Mouse (Mus musculus): ENCODE measurements around the gene Fmn2. TPM values are rescaled to one million over a fixed set of nuclear protein-coding genes. Genes with fewer than 3 reads are reported as not detected.

The Fmn2 gene
- polyA plus RNA-seq, 1 experiment from 2014 or later: 1.1 TPM

DNA sequence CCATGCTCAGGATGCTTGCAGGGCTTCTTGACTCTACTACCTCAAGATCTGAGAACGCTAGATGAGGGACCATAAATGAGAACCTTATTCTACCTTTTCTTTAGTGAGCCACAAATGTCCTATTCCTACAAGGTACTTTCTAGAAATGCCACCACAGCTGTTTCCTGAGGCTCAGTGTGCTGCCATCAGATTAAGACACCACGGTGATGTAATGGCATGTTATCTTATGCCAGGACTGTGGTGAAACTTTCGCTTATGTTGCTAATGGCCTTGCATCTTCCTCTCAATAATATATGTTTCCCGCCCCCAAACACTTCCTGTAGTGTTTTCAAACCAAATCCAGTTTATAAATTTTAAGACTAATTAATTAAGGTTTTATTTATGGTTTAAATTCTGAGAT lies 154.9 kb downstream of the Fmn2 start:
- 72% methylated on average over 4 of the region's 4 CpGs for WGBS (ENCODE audit: insufficient replicate concordance)
- Histone ChIP-seq H3K27me3 (ENCODE audit: control insufficient read depth, insufficient read depth, low read length) (no peaks in the 10 kb centered on the region), H3K4me3 (ENCODE audit: low read depth, low read length) (no peak overlapping the region), H3K4me1 (ENCODE audit: control insufficient read depth, insufficient read depth, low read length) (no peaks in the 10 kb centered on the region), H3K4me2 (no peak overlapping the region), H3K9me3 (replicated peaks; ENCODE audit: control insufficient read depth, low read length) (no peaks in the 10 kb centered on the region), H3K36me3 (ENCODE audit: control insufficient read depth, insufficient read depth, low read length) (no peaks in the 10 kb centered on the region), H3K9ac (ENCODE audit: low read depth, low read length) (no peak overlapping the region), H3K27ac (ENCODE audit: low read depth, low read length) (no peak overlapping the region)
- no peak for ATAC-seq (replicated peaks; ENCODE audit: insufficient number of reproducible peaks, low FRiP score, low TSS enrichment)

DNA sequence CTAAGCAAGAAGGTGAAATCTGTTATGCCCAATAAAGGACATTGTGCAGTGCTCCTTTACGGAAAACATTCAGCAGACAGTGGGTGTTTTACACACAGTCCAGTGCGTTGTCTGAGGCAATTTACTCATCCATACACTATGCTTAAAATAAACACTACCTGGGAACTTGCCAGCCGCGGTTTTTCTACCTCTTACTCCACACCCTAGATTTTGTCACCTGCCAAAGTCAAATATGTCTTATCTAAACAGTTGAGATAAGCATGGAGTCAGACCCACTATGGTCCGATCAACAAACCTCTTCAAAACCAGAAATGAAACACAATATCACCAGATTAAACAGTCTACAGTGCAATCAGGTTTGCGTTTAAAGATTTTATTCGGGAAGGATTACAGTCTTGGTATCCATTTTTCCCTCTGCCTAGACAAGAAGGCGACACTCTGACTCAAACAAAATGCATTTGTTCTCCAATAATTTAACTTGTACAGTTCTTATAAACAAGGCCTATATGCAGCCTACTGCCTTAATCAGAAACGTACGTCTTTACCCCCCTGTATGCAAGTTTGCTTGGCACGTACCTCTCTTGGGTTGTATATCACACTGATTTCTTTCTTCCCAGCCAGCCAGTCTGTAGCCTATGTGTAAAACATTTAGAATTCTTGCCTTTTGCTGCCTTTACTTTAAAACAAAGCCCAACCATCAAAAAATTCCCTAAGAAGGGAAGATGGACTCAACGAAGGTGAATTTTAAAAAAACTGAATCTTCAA lies 158.0 kb downstream of the Fmn2 start:
- H3K4me1 ChIP-seq (ENCODE audit: control insufficient read depth, insufficient read depth, low read length): no peaks in the 10 kb centered on the region
- no peak overlapping the region for H3K27ac ChIP-seq (ENCODE audit: low read depth, low read length)
- 61% methylated on average over 12 of the region's 12 CpGs for WGBS (ENCODE audit: insufficient replicate concordance)
- no peak overlapping the region for H3K4me2 ChIP-seq
- no peak for ATAC-seq (replicated peaks; ENCODE audit: insufficient number of reproducible peaks, low FRiP score, low TSS enrichment)
- no peak overlapping the region for H3K4me3 ChIP-seq (ENCODE audit: low read depth, low read length)
- H3K9ac ChIP-seq (ENCODE audit: low read depth, low read length): no peak overlapping the region
- no peaks in the 10 kb centered on the region for H3K9me3 ChIP-seq (replicated peaks; ENCODE audit: control insufficient read depth, low read length)
- H3K36me3 ChIP-seq (ENCODE audit: control insufficient read depth, insufficient read depth, low read length): no peaks in the 10 kb centered on the region
- no peaks in the 10 kb centered on the region for H3K27me3 ChIP-seq (ENCODE audit: control insufficient read depth, insufficient read depth, low read length)

DNA sequence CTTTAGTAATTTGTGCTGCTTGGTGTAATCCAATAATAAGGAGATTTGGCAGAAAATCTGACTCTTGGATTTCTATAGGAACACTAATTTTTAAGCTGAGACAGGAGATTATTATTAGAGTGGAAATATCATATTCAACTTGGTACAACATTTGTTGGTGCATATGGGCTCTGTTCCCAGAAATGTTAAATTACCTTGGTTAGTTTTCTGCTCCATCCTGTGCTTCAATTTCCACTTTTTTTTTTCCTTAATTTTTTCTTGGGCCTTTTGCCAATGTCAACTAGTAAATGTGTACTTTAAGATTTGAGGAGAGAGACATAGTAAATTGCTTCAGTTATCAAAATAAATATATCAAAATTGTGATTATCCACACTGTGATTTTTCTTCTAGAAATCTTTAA lies 163.5 kb downstream of the Fmn2 start:
- Histone ChIP-seq H3K27ac (ENCODE audit: low read depth, low read length) (no peak overlapping the region), H3K27me3 (ENCODE audit: control insufficient read depth, insufficient read depth, low read length) (no peaks in the 10 kb centered on the region), H3K4me3 (ENCODE audit: low read depth, low read length) (no peak overlapping the region), H3K4me1 (ENCODE audit: control insufficient read depth, insufficient read depth, low read length) (no peaks in the 10 kb centered on the region), H3K9me3 (replicated peaks; ENCODE audit: control insufficient read depth, low read length) (no peaks in the 10 kb centered on the region), H3K9ac (ENCODE audit: low read depth, low read length) (no peak overlapping the region), H3K36me3 (ENCODE audit: control insufficient read depth, insufficient read depth, low read length) (no peaks in the 10 kb centered on the region), H3K4me2 (no peak overlapping the region)
- no peak for ATAC-seq (replicated peaks; ENCODE audit: insufficient number of reproducible peaks, low FRiP score, low TSS enrichment)

DNA sequence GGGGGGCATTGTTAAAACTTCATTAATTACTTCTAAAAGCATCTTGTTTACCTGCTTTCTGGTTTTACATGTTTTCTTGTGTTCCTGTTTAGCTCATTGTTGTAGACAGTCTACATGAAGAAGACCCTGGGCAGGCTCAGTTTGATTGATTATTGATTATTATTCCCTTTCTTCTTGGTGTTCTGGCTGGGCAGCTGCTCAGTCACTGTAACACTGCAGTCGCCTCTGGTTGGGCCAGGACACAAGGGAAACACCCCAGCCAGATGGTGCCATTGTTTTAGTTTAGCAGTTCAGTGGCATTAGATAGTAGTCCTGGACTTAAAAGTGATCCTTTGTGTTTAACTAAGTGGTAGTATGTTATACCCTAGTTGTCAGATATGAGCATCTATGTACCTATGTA lies 167.5 kb downstream of the Fmn2 start:
- WGBS (ENCODE audit: insufficient replicate concordance): 72% methylated on average over 1 of the region's 1 CpGs
- no peak for ATAC-seq (replicated peaks; ENCODE audit: insufficient number of reproducible peaks, low FRiP score, low TSS enrichment)
- Histone ChIP-seq H3K4me3 (ENCODE audit: low read depth, low read length) (no peak overlapping the region), H3K4me2 (no peak overlapping the region), H3K9me3 (replicated peaks; ENCODE audit: control insufficient read depth, low read length) (no peaks in the 10 kb centered on the region), H3K27me3 (ENCODE audit: control insufficient read depth, insufficient read depth, low read length) (no peaks in the 10 kb centered on the region), H3K9ac (ENCODE audit: low read depth, low read length) (no peak overlapping the region), H3K4me1 (ENCODE audit: control insufficient read depth, insufficient read depth, low read length) (no peaks in the 10 kb centered on the region), H3K36me3 (ENCODE audit: control insufficient read depth, insufficient read depth, low read length) (no peaks in the 10 kb centered on the region), H3K27ac (ENCODE audit: low read depth, low read length) (no peak overlapping the region)

DNA sequence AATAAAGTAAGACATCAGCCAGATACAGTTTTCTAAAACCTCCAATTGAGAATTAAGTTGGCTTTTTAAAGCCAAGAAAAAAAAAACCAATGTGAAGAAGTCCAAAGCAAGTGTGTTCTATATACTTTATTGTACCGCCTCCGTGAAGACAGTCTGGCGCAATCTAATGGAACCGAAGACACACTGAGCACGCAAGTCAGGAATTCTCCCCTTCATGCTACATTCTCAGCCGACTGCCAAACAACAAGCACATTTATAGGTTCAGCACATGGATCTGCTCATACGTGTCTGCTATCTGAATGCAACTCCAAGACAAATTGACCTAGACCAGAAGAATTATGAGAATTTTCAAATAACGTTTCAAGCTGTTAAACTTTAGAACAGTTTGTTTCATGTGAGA lies 169.2 kb downstream of the Fmn2 start:
- H3K27ac ChIP-seq (ENCODE audit: low read depth, low read length): no peak overlapping the region
- H3K4me1 ChIP-seq (ENCODE audit: control insufficient read depth, insufficient read depth, low read length): no peaks in the 10 kb centered on the region
- no peak overlapping the region for H3K4me2 ChIP-seq
- H3K36me3 ChIP-seq (ENCODE audit: control insufficient read depth, insufficient read depth, low read length): no peaks in the 10 kb centered on the region
- H3K27me3 ChIP-seq (ENCODE audit: control insufficient read depth, insufficient read depth, low read length): no peaks in the 10 kb centered on the region
- 84% methylated on average over 8 of the region's 8 CpGs for WGBS (ENCODE audit: insufficient replicate concordance)
- no peak for ATAC-seq (replicated peaks; ENCODE audit: insufficient number of reproducible peaks, low FRiP score, low TSS enrichment)
- no peaks in the 10 kb centered on the region for H3K9me3 ChIP-seq (replicated peaks; ENCODE audit: control insufficient read depth, low read length)
- H3K4me3 ChIP-seq (ENCODE audit: low read depth, low read length): no peak overlapping the region
- no peak overlapping the region for H3K9ac ChIP-seq (ENCODE audit: low read depth, low read length)

DNA sequence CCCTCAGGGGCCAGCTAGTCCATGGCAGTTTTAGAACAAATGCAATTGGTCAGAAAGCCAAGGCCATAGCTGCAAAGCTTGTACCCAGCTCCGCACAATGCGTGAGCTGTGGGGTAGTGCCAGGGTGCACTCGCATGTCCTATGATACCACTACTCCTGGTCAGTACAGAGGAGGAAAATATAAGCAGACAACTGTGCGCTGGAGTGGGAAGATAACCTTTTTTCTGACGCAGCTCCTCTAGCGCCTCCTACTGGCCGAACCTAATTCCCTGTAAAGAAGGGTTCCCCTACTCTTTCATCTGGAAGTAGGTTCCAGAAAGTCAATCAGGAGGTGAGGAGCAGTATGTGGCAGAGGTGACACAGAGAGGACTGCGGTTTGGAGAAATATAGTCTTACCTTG lies 173.0 kb downstream of the Fmn2 start:
- Histone ChIP-seq H3K4me1 (ENCODE audit: control insufficient read depth, insufficient read depth, low read length) (no peaks in the 10 kb centered on the region), H3K9me3 (replicated peaks; ENCODE audit: control insufficient read depth, low read length) (no peaks in the 10 kb centered on the region), H3K27ac (ENCODE audit: low read depth, low read length) (no peak overlapping the region), H3K4me3 (ENCODE audit: low read depth, low read length) (no peak overlapping the region), H3K27me3 (ENCODE audit: control insufficient read depth, insufficient read depth, low read length) (no peaks in the 10 kb centered on the region), H3K9ac (ENCODE audit: low read depth, low read length) (no peak overlapping the region), H3K36me3 (ENCODE audit: control insufficient read depth, insufficient read depth, low read length) (no peaks in the 10 kb centered on the region), H3K4me2 (no peak overlapping the region)
- no peak for ATAC-seq (replicated peaks; ENCODE audit: insufficient number of reproducible peaks, low FRiP score, low TSS enrichment)
- WGBS (ENCODE audit: insufficient replicate concordance): 53% methylated on average over 8 of the region's 8 CpGs

DNA sequence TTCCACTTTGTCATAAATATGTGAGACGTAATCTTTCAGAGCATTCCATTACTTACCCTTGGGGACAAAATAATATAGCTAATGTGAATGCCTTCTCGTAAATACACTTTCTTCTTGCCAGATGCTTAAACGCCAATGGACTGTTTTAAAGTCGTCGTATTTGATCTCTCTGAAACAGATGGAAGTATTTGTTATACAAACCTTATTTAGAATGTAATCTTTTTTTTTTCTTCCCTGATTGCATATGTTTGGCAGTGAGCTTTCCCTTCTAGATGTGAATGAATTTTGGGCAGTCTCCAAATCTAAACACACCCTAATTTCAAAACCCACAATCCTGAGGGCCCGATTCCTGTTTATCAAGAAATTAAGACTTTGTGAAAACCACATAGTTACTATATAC lies 173.7 kb downstream of the Fmn2 start:
- H3K36me3 ChIP-seq (ENCODE audit: control insufficient read depth, insufficient read depth, low read length): no peaks in the 10 kb centered on the region
- ATAC-seq (replicated peaks; ENCODE audit: insufficient number of reproducible peaks, low FRiP score, low TSS enrichment): no peak
- no peak overlapping the region for H3K9ac ChIP-seq (ENCODE audit: low read depth, low read length)
- H3K4me3 ChIP-seq (ENCODE audit: low read depth, low read length): no peak overlapping the region
- H3K4me2 ChIP-seq: no peak overlapping the region
- H3K9me3 ChIP-seq (replicated peaks; ENCODE audit: control insufficient read depth, low read length): no peaks in the 10 kb centered on the region
- H3K27ac ChIP-seq (ENCODE audit: low read depth, low read length): no peak overlapping the region
- H3K4me1 ChIP-seq (ENCODE audit: control insufficient read depth, insufficient read depth, low read length): no peaks in the 10 kb centered on the region
- WGBS (ENCODE audit: insufficient replicate concordance): 86% methylated on average over 6 of the region's 6 CpGs
- no peaks in the 10 kb centered on the region for H3K27me3 ChIP-seq (ENCODE audit: control insufficient read depth, insufficient read depth, low read length)

DNA sequence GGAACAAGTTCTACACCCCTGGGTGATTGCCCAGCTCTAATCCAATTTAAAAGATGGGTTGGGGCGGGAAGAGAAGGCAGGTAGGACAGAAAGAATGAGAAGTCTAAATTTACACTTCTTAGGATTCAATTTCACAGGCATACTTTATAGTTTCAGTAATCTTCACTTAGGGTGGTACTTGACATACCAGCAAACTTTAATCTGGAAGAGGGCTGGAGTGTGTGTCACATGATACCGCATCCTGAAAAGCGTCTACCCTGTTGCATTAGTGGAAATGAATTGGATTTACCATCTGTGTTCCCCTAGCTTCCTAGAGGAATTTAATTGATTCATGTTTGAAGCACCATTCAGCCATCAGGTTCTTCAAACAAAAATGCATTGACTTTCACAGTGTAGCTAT lies 174.6 kb downstream of the Fmn2 start:
- WGBS (ENCODE audit: insufficient replicate concordance): 69% methylated on average over 3 of the region's 3 CpGs

DNA sequence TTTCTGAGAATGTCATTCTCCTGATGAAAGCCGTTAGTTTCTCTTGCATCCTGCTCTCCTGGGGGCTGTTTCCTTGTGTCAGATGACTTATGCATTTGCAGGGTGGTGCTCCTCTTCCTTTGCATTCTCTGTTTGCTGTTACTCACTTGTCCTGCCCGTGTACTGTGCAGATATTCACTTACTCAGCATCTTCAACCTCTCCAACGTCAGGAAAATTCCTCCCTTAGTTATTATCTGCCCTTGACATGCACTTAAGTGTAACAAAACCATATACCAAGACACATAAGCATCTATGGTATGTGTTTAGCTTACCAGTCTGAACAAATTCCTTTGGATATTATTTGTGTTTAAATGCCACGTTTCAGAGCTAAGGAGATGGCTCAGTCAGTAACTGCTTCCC lies 175.6 kb downstream of the Fmn2 start:
- no peak for ATAC-seq (replicated peaks; ENCODE audit: insufficient number of reproducible peaks, low FRiP score, low TSS enrichment)
- 37% methylated on average over 4 of the region's 4 CpGs for WGBS (ENCODE audit: insufficient replicate concordance)
- H3K4me2 ChIP-seq: no peak overlapping the region
- H3K4me1 ChIP-seq (ENCODE audit: control insufficient read depth, insufficient read depth, low read length): no peaks in the 10 kb centered on the region
- no peaks in the 10 kb centered on the region for H3K27me3 ChIP-seq (ENCODE audit: control insufficient read depth, insufficient read depth, low read length)
- no peak overlapping the region for H3K9ac ChIP-seq (ENCODE audit: low read depth, low read length)
- no peaks in the 10 kb centered on the region for H3K9me3 ChIP-seq (replicated peaks; ENCODE audit: control insufficient read depth, low read length)
- no peaks in the 10 kb centered on the region for H3K36me3 ChIP-seq (ENCODE audit: control insufficient read depth, insufficient read depth, low read length)
- no peak overlapping the region for H3K27ac ChIP-seq (ENCODE audit: low read depth, low read length)
- no peak overlapping the region for H3K4me3 ChIP-seq (ENCODE audit: low read depth, low read length)

More for the DNA sequence above, 174.6 kb downstream of the Fmn2 start:
- Histone ChIP-seq H3K9me3 (replicated peaks; ENCODE audit: control insufficient read depth, low read length) (no peaks in the 10 kb centered on the region), H3K27me3 (ENCODE audit: control insufficient read depth, insufficient read depth, low read length) (no peaks in the 10 kb centered on the region), H3K36me3 (ENCODE audit: control insufficient read depth, insufficient read depth, low read length) (no peaks in the 10 kb centered on the region), H3K4me1 (ENCODE audit: control insufficient read depth, insufficient read depth, low read length) (no peaks in the 10 kb centered on the region), H3K4me3 (ENCODE audit: low read depth, low read length) (no peak overlapping the region), H3K4me2 (no peak overlapping the region), H3K9ac (ENCODE audit: low read depth, low read length) (no peak overlapping the region), H3K27ac (ENCODE audit: low read depth, low read length) (no peak overlapping the region)
- no peak for ATAC-seq (replicated peaks; ENCODE audit: insufficient number of reproducible peaks, low FRiP score, low TSS enrichment)
